Mouse (Mus musculus): ENCODE measurements around the gene Saxo1. TPM values are rescaled to one million over a fixed set of nuclear protein-coding genes. Genes with fewer than 3 reads are reported as not detected.

Saxo1 gene
- polyA plus RNA-seq, 1 experiment from 2014 or later = not detected

DNA sequence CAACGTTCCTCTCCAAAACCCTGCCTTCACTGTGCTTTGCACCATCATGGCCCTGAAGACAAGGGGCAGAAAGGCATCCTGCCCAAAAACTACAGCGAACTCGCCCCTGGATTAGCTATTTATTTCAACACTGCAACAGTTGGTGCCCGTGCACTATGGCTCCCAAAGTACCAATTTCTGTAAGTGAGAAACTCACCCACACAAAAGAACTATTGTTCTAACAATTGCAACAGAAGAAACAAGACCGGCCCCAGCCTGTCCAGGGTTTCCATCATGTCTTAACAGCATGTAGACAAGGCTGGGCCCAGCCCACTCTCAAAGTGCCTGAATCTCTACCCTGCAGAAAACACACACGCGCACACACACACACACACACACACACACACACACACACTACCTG is 757 bp downstream of the Saxo1 start:
- ATAC-seq (ENCODE audit: insufficient read depth) = no peak
- no peak overlapping the region for H3K4me2 ChIP-seq
- H3K27me3 ChIP-seq = no peaks in the 10 kb centered on the region
- WGBS (ENCODE audit: insufficient replicate concordance) = 61% methylated on average over 7 of the region's 7 CpGs
- no peak overlapping the region for H3K4me3 ChIP-seq (replicated peaks)
- H3K36me3 ChIP-seq (replicated peaks) = no peaks in the 10 kb centered on the region
- H3K9me3 ChIP-seq (replicated peaks) = no peaks in the 10 kb centered on the region
- no peak overlapping the region for H3K9ac ChIP-seq
- H3K27ac ChIP-seq (replicated peaks) = no peak overlapping the region
- H3K4me1 ChIP-seq (replicated peaks) = no peaks in the 10 kb centered on the region

DNA sequence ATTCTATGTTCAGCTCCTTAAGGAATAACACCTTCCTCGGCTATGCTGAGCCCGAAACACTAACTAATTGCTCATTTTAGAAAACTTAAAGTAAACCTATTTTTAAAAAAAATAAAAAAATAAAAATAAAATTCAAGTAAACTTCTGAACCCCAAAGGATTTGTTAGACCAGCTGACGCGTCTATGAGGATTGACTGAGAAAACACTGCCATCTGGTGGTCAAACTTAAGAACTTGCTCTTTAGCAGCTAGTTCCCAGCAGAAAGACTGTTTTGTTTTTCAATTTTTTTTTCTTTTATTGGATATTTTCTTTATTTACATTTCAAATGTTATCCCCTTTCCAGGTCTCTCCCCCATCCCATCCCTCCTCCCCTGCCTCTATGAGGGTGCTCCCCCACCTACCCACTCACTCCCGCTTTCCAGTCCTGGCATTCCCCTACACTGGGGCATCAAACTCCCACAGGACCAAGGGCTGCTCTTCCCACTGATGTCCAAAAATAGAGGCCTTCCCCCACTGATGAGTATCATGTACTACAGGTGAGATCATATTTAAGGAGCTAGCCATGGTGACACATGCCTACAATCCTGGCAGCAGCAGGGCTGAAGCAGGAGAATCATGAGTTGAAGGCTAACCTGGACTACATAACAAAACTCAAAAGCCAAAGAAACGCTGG is 3.0 kb downstream of the Saxo1 start:
- no peak overlapping the region for H3K4me3 ChIP-seq (replicated peaks)
- H3K27ac ChIP-seq (replicated peaks) = no peak overlapping the region
- no peaks in the 10 kb centered on the region for H3K36me3 ChIP-seq (replicated peaks)
- no peaks in the 10 kb centered on the region for H3K9me3 ChIP-seq (replicated peaks)
- 18% methylated on average over 6 of the region's 6 CpGs for WGBS (ENCODE audit: insufficient replicate concordance)
- ATAC-seq (ENCODE audit: insufficient read depth) = no peak
- H3K4me2 ChIP-seq = no peak overlapping the region
- no peak overlapping the region for H3K9ac ChIP-seq
- no peaks in the 10 kb centered on the region for H3K27me3 ChIP-seq
- H3K4me1 ChIP-seq (replicated peaks) = no peaks in the 10 kb centered on the region

DNA sequence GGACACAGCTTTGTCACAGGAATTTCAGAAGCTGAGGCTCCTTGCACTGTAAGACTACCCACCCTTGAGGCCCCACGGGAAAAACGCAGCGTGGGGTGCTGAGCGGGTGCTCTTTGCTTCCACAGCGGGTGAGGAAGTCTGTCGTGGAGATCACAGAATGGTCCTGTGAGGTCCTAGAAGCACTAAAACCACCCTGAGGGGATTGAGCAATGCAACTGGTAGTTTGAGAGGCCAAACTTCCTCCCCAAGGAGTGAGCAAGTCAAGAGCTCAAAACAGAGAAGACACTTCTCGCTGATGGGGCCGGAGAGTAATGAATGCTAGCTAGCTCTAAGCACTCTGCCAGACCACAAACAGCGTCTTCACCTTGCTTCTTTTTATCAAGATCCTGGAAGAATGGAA is 9.8 kb downstream of the Saxo1 start:
- H3K27ac ChIP-seq (replicated peaks) = no peak overlapping the region
- H3K9ac ChIP-seq = no peak overlapping the region
- no peak overlapping the region for H3K4me2 ChIP-seq
- no peak overlapping the region for H3K4me3 ChIP-seq (replicated peaks)
- H3K27me3 ChIP-seq = no peaks in the 10 kb centered on the region
- H3K4me1 ChIP-seq (replicated peaks) = no peaks in the 10 kb centered on the region
- no peaks in the 10 kb centered on the region for H3K9me3 ChIP-seq (replicated peaks)
- no peak for ATAC-seq (ENCODE audit: insufficient read depth)
- no peaks in the 10 kb centered on the region for H3K36me3 ChIP-seq (replicated peaks)
- 39% methylated on average over 9 of the region's 9 CpGs for WGBS (ENCODE audit: insufficient replicate concordance)

DNA sequence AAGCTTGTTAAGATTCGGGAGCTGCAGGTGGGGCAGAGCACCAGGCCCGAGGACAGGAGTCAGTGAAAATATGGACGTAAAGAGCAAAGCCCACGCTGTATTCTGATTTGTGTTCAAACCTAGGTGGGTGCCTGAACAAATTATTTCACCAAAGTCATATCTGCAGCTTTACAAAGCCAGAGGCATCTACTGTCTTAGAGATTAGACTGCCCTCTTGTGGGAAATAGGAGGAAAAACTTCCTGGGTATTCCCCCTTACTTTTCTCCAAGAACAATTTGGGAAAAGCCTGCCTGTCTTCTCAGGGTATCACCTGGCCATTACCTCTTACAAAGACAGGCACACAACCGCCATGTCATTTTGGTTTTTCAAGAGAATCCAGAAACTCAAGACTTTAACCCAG is 12.5 kb downstream of the Saxo1 start:
- WGBS (ENCODE audit: insufficient replicate concordance) = 48% methylated on average over 5 of the region's 5 CpGs
- Histone ChIP-seq H3K4me3 (replicated peaks) (no peak overlapping the region), H3K9ac (no peak overlapping the region), H3K36me3 (replicated peaks) (no peaks in the 10 kb centered on the region), H3K9me3 (replicated peaks) (no peaks in the 10 kb centered on the region), H3K27ac (replicated peaks) (no peak overlapping the region), H3K4me2 (no peak overlapping the region), H3K4me1 (replicated peaks) (no peaks in the 10 kb centered on the region), H3K27me3 (no peaks in the 10 kb centered on the region)
- ATAC-seq (ENCODE audit: insufficient read depth) = no peak

DNA sequence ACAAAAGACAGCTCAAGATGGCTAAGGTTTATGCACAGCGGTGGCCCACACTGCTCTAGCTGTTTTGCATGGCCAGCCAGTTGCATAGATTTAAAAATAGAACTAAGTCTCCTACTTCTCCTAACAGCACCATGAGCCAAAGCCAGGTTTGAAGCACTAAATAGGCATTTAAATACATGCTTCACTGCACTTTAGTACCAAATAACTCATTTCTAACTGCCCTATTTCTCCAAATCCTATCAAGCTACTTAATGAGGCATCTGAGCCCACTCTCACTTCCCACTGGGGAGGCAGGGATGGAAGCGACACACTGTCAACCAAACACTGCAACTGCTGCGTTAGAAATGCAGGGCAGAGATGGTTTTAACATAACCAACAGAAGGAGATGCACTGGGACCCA is 14.1 kb downstream of the Saxo1 start:
- WGBS (ENCODE audit: insufficient replicate concordance) = 64% methylated on average over 3 of the region's 3 CpGs
- H3K36me3 ChIP-seq (replicated peaks) = no peaks in the 10 kb centered on the region
- H3K9ac ChIP-seq = no peak overlapping the region
- H3K9me3 ChIP-seq (replicated peaks) = no peaks in the 10 kb centered on the region
- H3K4me3 ChIP-seq (replicated peaks) = no peak overlapping the region
- no peak overlapping the region for H3K27ac ChIP-seq (replicated peaks)
- no peak for ATAC-seq (ENCODE audit: insufficient read depth)
- no peaks in the 10 kb centered on the region for H3K27me3 ChIP-seq
- no peaks in the 10 kb centered on the region for H3K4me1 ChIP-seq (replicated peaks)
- no peak overlapping the region for H3K4me2 ChIP-seq

DNA sequence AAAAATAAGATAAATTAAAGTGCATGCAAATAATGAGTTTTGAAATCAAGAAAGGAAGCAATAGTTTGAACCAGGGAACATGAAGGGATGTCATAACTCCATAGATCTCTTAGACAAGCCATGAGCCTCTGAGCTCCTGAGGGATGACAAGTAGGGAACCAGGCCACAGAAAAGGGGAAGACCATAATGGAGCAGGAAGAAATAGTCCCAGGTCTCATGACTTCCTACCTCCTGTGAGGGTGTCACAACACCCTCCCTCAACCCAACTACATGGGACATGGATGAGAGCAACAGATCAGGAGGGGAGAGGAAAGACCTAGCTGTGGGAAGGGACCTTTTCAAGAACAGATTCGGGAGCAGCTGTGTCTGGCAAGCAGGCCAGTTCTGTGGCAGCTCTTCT is 16.6 kb downstream of the Saxo1 start:
- Histone ChIP-seq H3K9ac (no peak overlapping the region), H3K27me3 (no peaks in the 10 kb centered on the region), H3K4me2 (no peak overlapping the region), H3K36me3 (replicated peaks) (no peaks in the 10 kb centered on the region), H3K9me3 (replicated peaks) (no peaks in the 10 kb centered on the region), H3K27ac (replicated peaks) (no peak overlapping the region), H3K4me1 (replicated peaks) (no peaks in the 10 kb centered on the region), H3K4me3 (replicated peaks) (no peak overlapping the region)
- ATAC-seq (ENCODE audit: insufficient read depth) = no peak
- 63% methylated on average over 1 of the region's 1 CpGs for WGBS (ENCODE audit: insufficient replicate concordance)

DNA sequence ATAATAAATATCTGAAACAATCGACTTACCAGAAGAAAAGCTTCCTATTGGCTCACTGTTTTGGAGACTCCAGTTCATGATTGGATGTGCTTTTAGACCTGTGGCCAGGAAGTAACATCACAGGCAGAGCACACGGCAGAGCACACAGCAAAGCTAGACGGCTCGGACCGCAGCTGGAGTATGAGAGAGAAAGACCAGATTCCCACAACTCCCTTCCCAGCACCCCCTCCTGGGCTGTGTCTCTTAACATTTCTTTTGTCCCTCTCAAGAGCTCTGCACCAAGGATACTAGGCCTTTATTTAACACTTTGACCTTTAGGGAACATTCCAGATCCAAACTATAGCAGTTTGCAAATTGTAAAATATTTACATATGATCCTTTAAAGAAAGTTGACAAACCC is 19.2 kb downstream of the Saxo1 start:
- ATAC-seq (ENCODE audit: insufficient read depth) = no peak
- no peak overlapping the region for H3K4me3 ChIP-seq (replicated peaks)
- H3K27ac ChIP-seq (replicated peaks) = no peak overlapping the region
- no peaks in the 10 kb centered on the region for H3K4me1 ChIP-seq (replicated peaks)
- no peaks in the 10 kb centered on the region for H3K9me3 ChIP-seq (replicated peaks)
- H3K36me3 ChIP-seq (replicated peaks) = no peaks in the 10 kb centered on the region
- H3K9ac ChIP-seq = no peak overlapping the region
- WGBS (ENCODE audit: insufficient replicate concordance) = 75% methylated on average over 5 of the region's 5 CpGs
- H3K27me3 ChIP-seq = no peaks in the 10 kb centered on the region
- no peak overlapping the region for H3K4me2 ChIP-seq

DNA sequence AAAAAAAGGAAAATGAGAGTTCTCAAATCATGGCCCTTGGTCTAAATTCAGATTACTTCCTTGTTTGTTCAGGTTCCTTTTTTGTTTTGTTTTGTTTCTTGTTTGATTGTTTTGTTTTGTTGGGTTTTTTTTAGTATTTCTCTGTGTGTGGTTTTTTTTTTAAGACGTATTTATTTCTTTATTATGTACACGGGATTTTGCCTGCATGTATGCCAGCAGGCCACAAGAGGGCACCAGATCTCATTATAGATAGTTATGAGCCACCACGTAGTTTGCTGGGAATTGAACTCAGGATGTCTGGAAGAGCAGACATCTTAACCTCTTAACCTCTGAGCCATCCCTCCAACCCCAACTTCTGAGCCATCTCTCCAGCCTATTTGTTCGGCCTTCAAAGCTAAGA is 20.2 kb downstream of the Saxo1 start:
- no peaks in the 10 kb centered on the region for H3K27me3 ChIP-seq
- no peaks in the 10 kb centered on the region for H3K36me3 ChIP-seq (replicated peaks)
- no peak overlapping the region for H3K4me2 ChIP-seq
- no peak overlapping the region for H3K27ac ChIP-seq (replicated peaks)
- no peaks in the 10 kb centered on the region for H3K9me3 ChIP-seq (replicated peaks)
- H3K4me1 ChIP-seq (replicated peaks) = no peaks in the 10 kb centered on the region
- no peak overlapping the region for H3K4me3 ChIP-seq (replicated peaks)
- no peak overlapping the region for H3K9ac ChIP-seq
- WGBS (ENCODE audit: insufficient replicate concordance) = 20% methylated on average over 4 of the region's 4 CpGs
- ATAC-seq (ENCODE audit: insufficient read depth) = no peak

DNA sequence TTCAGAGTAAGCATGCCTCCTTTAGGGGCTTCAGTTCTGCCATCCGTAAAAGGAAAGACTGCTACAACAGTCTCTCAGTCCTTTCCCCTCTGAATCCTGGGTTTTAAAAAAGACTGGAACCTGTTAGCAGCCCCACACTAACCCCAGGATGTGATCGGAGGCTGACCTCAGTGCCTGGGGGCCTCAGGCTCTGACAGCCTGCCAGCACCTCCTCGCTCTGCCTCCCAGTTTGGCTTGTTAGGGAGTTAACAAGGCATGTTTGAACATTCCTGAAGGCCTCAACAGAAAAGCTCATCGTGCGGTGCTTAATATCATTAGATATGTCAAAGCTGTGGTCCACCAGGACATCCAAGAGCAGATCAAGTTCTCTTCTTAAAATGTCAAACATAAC is 24.0 kb downstream of the Saxo1 start:
- Histone ChIP-seq H3K36me3 (replicated peaks) (no peaks in the 10 kb centered on the region), H3K27ac (replicated peaks) (no peak overlapping the region), H3K4me3 (replicated peaks) (no peak overlapping the region), H3K4me1 (replicated peaks) (no peaks in the 10 kb centered on the region), H3K9me3 (replicated peaks) (no peaks in the 10 kb centered on the region), H3K27me3 (no peaks in the 10 kb centered on the region), H3K9ac (no peak overlapping the region), H3K4me2 (no peak overlapping the region)
- 65% methylated on average over 5 of the region's 5 CpGs for WGBS (ENCODE audit: insufficient replicate concordance)
- ATAC-seq (ENCODE audit: insufficient read depth) = no peak

DNA sequence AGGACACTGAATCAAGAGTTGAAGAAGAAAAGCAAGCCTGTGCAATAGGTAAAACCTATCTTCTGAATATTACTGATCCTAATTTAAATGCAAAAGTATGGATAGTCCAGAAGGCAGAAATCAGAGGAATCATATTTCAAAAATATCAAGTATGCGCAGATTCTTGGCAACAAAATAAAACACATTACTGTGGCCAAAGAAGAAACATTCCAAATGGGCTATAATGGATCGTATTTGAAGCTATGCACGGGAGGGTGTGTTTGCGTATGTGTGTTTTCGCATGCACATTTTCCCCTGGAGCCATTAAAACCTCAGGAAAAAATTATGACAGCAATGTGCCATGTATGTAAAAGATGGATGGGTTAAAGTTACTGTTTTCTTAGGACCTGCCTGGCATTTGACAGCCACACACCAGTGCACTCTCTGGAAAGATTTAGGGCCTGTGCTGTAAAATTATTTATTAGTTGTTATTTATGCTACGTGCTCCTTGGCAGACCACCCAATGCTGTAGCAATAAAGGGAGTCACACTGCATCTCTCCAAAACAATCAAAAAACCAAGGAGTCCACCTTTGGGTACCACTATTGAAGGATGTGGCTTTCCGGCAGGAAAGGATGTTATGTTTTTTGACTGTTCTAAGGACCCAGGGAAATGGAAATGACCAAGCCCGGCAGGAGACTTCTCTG is 24.6 kb downstream of the Saxo1 start:
- Histone ChIP-seq H3K27me3 (no peaks in the 10 kb centered on the region), H3K27ac (replicated peaks) (no peak overlapping the region), H3K4me2 (no peak overlapping the region), H3K4me1 (replicated peaks) (no peaks in the 10 kb centered on the region), H3K9ac (no peak overlapping the region), H3K4me3 (replicated peaks) (no peak overlapping the region), H3K9me3 (replicated peaks) (no peaks in the 10 kb centered on the region), H3K36me3 (replicated peaks) (no peaks in the 10 kb centered on the region)
- 67% methylated on average over 8 of the region's 8 CpGs for WGBS (ENCODE audit: insufficient replicate concordance)
- ATAC-seq (ENCODE audit: insufficient read depth) = no peak

DNA sequence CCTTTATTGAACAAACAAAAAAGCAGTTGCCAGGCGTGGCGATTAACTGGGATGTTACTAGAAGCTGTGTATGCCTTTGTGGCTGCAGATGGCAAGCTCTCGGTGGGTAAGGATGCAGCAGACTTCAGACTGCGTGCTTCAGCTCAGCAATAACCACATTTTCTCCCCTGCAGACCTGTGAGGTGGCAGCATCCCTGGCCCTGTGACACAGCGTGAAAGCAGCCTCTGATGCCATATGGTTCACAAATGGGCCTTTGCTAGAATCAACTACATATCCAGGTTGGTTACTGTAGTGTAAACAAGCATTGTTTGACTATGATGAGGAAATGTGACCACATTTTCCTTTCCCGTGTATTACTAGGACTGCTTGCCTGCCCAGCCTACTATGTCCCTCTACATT is 29.0 kb downstream of the Saxo1 start:
- H3K4me1 ChIP-seq (replicated peaks) = no peaks in the 10 kb centered on the region
- no peaks in the 10 kb centered on the region for H3K27me3 ChIP-seq
- H3K36me3 ChIP-seq (replicated peaks) = no peaks in the 10 kb centered on the region
- no peak overlapping the region for H3K27ac ChIP-seq (replicated peaks)
- no peak overlapping the region for H3K9ac ChIP-seq
- no peaks in the 10 kb centered on the region for H3K9me3 ChIP-seq (replicated peaks)
- no peak for ATAC-seq (ENCODE audit: insufficient read depth)
- 51% methylated on average over 6 of the region's 6 CpGs for WGBS (ENCODE audit: insufficient replicate concordance)
- no peak overlapping the region for H3K4me3 ChIP-seq (replicated peaks)
- no peak overlapping the region for H3K4me2 ChIP-seq

Data from liver, embryonic 15.5 days (tissue).